Mouse (Mus musculus): ENCODE results near the gene Mum1. TPM values are rescaled to one million over a fixed set of nuclear protein-coding genes. Genes with fewer than 3 reads are reported as not detected.
"Not testable (repeated sequence)": the region's sequence is repeated elsewhere in the genome, so short reads cannot be mapped to it uniquely, and the experiment has no call there.

Gene Mum1
- polyA plus RNA-seq, 1 experiment from 2014 or later: 14.6 TPM

DNA sequence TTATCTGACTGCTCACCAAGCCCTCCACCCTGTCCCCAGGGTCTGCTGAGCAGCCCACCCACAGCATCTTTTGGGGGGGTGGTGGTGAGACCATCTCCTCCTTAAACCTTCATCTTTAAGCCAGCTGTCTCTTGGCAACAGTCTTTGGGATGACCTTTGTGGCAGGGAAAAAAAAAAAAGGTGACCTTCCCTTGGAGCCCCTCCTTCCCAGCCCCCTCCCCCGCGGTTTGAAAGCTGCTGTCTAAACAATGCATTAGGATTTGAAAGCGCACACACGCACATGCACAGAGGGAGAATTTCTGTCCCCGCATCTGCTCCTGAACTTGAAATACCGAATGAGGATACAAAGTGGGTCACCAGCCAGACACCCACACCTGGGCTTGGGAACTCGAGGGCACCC, 22.2 kb upstream of the Mum1 start:
- Histone ChIP-seq H3K27me3 (ENCODE audit: control insufficient read depth, insufficient read depth, low read depth, low read length) (peaks cover 4% of the 10 kb centered on the region; the same call in 1 of the 2 replicates), H3K4me2 (ENCODE audit: low read depth, low read length) (no peak overlapping the region), H3K27ac (ENCODE audit: low read length) (no peak overlapping the region), H3K36me3 (ENCODE audit: control insufficient read depth, insufficient read depth) (no peaks in the 10 kb centered on the region), H3K4me1 (ENCODE audit: control insufficient read depth, low read depth, low read length) (no peaks in the 10 kb centered on the region), H3K4me3 (ENCODE audit: low read depth, low read length) (no peak overlapping the region), H3K9ac (ENCODE audit: low read depth, low read length) (no peak overlapping the region), H3K9me3 (replicated peaks; ENCODE audit: control insufficient read depth, low read length) (no peaks in the 10 kb centered on the region)
- no peak for ATAC-seq (ENCODE audit: low read depth)
- 41% methylated on average over 7 of the region's 7 CpGs for WGBS (ENCODE audit: insufficient replicate concordance)

DNA sequence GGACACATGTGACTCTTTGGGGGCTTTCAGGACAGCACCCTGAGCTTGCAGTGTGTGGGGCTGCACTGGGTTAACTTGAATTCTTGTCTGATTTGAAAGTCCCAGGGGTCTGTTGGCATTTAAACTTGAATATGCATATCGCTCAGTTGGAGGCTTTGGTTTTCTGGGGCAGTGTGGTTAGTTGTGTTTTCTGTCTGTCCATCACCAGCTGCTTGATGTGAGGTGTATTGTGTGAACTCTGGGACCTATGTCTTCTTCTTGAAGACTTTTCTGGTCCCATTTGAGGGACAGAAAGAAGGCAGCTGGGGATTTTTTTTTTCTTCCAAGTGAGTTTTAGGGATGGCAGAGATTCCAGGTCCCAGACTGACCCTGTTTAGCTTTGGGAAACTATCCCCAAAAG, 19.0 kb upstream of the Mum1 start:
- H3K9ac ChIP-seq (ENCODE audit: low read depth, low read length): no peak overlapping the region
- H3K36me3 ChIP-seq (ENCODE audit: control insufficient read depth, insufficient read depth): no peaks in the 10 kb centered on the region
- no peak overlapping the region for H3K4me3 ChIP-seq (ENCODE audit: low read depth, low read length)
- peaks cover 5% of the 10 kb centered on the region; the same call in 1 of the 2 replicates for H3K27me3 ChIP-seq (ENCODE audit: control insufficient read depth, insufficient read depth, low read depth, low read length)
- no peaks in the 10 kb centered on the region for H3K4me1 ChIP-seq (ENCODE audit: control insufficient read depth, low read depth, low read length)
- ATAC-seq (ENCODE audit: low read depth): no peak
- no peak overlapping the region for H3K27ac ChIP-seq (ENCODE audit: low read length)
- 53% methylated on average over 1 of the region's 1 CpGs for WGBS (ENCODE audit: insufficient replicate concordance)
- H3K9me3 ChIP-seq (replicated peaks; ENCODE audit: control insufficient read depth, low read length): no peaks in the 10 kb centered on the region
- no peak overlapping the region for H3K4me2 ChIP-seq (ENCODE audit: low read depth, low read length)

GRCm38 (mm10) chr10:80207676-80208075, 18.6 kb upstream of the Mum1 start:
- H3K9me3 ChIP-seq (replicated peaks; ENCODE audit: control insufficient read depth, low read length): no peaks in the 10 kb centered on the region
- no peak overlapping the region for H3K4me3 ChIP-seq (ENCODE audit: low read depth, low read length)
- no peak for ATAC-seq (ENCODE audit: low read depth)
- H3K4me2 ChIP-seq (ENCODE audit: low read depth, low read length): no peak overlapping the region
- no peak overlapping the region for H3K9ac ChIP-seq (ENCODE audit: low read depth, low read length)
- H3K4me1 ChIP-seq (ENCODE audit: control insufficient read depth, low read depth, low read length): no peaks in the 10 kb centered on the region
- 71% methylated on average over 10 of the region's 10 CpGs for WGBS (ENCODE audit: insufficient replicate concordance)
- no peak overlapping the region for H3K27ac ChIP-seq (ENCODE audit: low read length)
- H3K36me3 ChIP-seq (ENCODE audit: control insufficient read depth, insufficient read depth): no peaks in the 10 kb centered on the region
- H3K27me3 ChIP-seq (ENCODE audit: control insufficient read depth, insufficient read depth, low read depth, low read length): peaks cover 5% of the 10 kb centered on the region; the same call in 1 of the 2 replicates

DNA sequence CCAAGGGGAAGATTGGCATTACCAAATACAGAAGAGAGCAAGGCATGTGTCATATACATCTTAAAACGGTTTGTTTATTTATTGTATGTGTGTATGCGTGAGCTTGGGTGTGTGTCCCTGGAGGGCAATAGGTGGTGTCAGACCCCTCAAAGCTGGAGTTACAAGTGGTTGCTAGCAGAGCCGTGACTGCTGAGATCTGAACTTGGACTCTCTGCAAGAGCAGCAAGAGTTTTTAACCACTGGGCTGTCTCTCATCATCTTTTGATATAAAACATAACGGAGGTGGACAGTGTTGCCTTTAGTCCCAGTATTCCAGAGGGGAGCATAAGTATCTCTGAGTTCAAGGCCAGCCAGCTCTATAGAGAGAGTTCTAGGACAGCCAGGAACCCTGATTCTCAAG, 18.0 kb upstream of the Mum1 start:
- no peak overlapping the region for H3K9ac ChIP-seq (ENCODE audit: low read depth, low read length)
- peaks cover 5% of the 10 kb centered on the region; the same call in 1 of the 2 replicates for H3K27me3 ChIP-seq (ENCODE audit: control insufficient read depth, insufficient read depth, low read depth, low read length)
- no peak overlapping the region for H3K27ac ChIP-seq (ENCODE audit: low read length)
- no peaks in the 10 kb centered on the region for H3K36me3 ChIP-seq (ENCODE audit: control insufficient read depth, insufficient read depth)
- no peaks in the 10 kb centered on the region for H3K4me1 ChIP-seq (ENCODE audit: control insufficient read depth, low read depth, low read length)
- no peaks in the 10 kb centered on the region for H3K9me3 ChIP-seq (replicated peaks; ENCODE audit: control insufficient read depth, low read length)
- H3K4me3 ChIP-seq (ENCODE audit: low read depth, low read length): no peak overlapping the region
- 70% methylated on average over 4 of the region's 4 CpGs for WGBS (ENCODE audit: insufficient replicate concordance)
- H3K4me2 ChIP-seq (ENCODE audit: low read depth, low read length): no peak overlapping the region
- no peak for ATAC-seq (ENCODE audit: low read depth)

- Histone ChIP-seq H3K9ac (ENCODE audit: low read depth, low read length) (no peak overlapping the region), H3K4me1 (ENCODE audit: control insufficient read depth, low read depth, low read length) (no peaks in the 10 kb centered on the region), H3K27me3 (ENCODE audit: control insufficient read depth, insufficient read depth, low read depth, low read length) (peaks cover 5% of the 10 kb centered on the region; the same call in 1 of the 2 replicates), H3K4me2 (ENCODE audit: low read depth, low read length) (no peak overlapping the region), H3K4me3 (ENCODE audit: low read depth, low read length) (no peak overlapping the region), H3K9me3 (replicated peaks; ENCODE audit: control insufficient read depth, low read length) (no peaks in the 10 kb centered on the region), H3K27ac (ENCODE audit: low read length) (no peak overlapping the region), H3K36me3 (ENCODE audit: control insufficient read depth, insufficient read depth) (no peaks in the 10 kb centered on the region)
- 41% methylated on average over 24 of the region's 24 CpGs for WGBS (ENCODE audit: insufficient replicate concordance)
- ATAC-seq (ENCODE audit: low read depth): no peak
Measured at GRCm38 (mm10) chr10:80208841-80209371, 17.3 kb upstream of the Mum1 start.

GRCm38 (mm10) chr10:80211547-80212103, 14.6 kb upstream of the Mum1 start:
- not testable (repeated sequence) for H3K4me3 ChIP-seq (ENCODE audit: low read depth, low read length); H3K9ac ChIP-seq (ENCODE audit: low read depth, low read length); H3K4me2 ChIP-seq (ENCODE audit: low read depth, low read length); H3K4me1 ChIP-seq (ENCODE audit: control insufficient read depth, low read depth, low read length); H3K9me3 ChIP-seq (replicated peaks; ENCODE audit: control insufficient read depth, low read length); H3K36me3 ChIP-seq (ENCODE audit: control insufficient read depth, insufficient read depth); H3K27ac ChIP-seq (ENCODE audit: low read length); H3K27me3 ChIP-seq (ENCODE audit: control insufficient read depth, insufficient read depth, low read depth, low read length); ATAC-seq (ENCODE audit: low read depth)
- 57% methylated on average over 7 of the region's 7 CpGs for WGBS (ENCODE audit: insufficient replicate concordance)

GRCm38 (mm10) chr10:80215048-80215772, 11.0 kb upstream of the Mum1 start:
- H3K36me3 ChIP-seq (ENCODE audit: control insufficient read depth, insufficient read depth): no peaks in the 10 kb centered on the region
- H3K9ac ChIP-seq (ENCODE audit: low read depth, low read length): no peak overlapping the region
- ATAC-seq (ENCODE audit: low read depth): no peak
- no peaks in the 10 kb centered on the region for H3K9me3 ChIP-seq (replicated peaks; ENCODE audit: control insufficient read depth, low read length)
- no peak overlapping the region for H3K27ac ChIP-seq (ENCODE audit: low read length)
- no peaks in the 10 kb centered on the region for H3K27me3 ChIP-seq (ENCODE audit: control insufficient read depth, insufficient read depth, low read depth, low read length)
- no peak overlapping the region for H3K4me3 ChIP-seq (ENCODE audit: low read depth, low read length)
- 23% methylated on average over 16 of the region's 16 CpGs for WGBS (ENCODE audit: insufficient replicate concordance)
- no peaks in the 10 kb centered on the region for H3K4me1 ChIP-seq (ENCODE audit: control insufficient read depth, low read depth, low read length)
- no peak overlapping the region for H3K4me2 ChIP-seq (ENCODE audit: low read depth, low read length)

DNA sequence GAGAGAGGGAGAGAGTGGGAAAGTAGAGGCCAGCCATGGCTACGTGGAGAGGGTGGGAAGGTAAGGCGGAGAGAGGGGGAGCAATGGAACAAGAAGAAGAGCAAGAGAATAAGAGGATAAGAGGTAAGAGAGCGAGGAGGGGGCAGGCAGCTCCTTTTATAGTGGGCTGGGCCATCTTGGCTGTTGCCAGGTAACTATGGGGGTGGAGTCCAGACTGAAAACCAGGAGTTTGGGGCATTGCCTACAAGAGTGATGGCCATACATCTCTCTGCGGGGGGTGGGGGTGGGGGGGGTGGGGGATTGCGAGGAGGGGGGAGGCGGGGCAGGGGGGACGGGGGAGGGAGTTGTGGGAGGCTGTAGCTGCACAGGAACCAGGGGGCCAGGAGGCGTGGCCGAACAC, 5.6 kb upstream of the Mum1 start:
- Histone ChIP-seq H3K27me3 (ENCODE audit: control insufficient read depth, insufficient read depth, low read depth, low read length) (no peaks in the 10 kb centered on the region; the same call in 1 of the 2 replicates), H3K4me1 (ENCODE audit: control insufficient read depth, low read depth, low read length) (peaks cover 2% of the 10 kb centered on the region), H3K36me3 (ENCODE audit: control insufficient read depth, insufficient read depth) (no peaks in the 10 kb centered on the region), H3K9me3 (replicated peaks; ENCODE audit: control insufficient read depth, low read length) (no peaks in the 10 kb centered on the region), H3K9ac (ENCODE audit: low read depth, low read length) (no peak overlapping the region), H3K27ac (ENCODE audit: low read length) (no peak overlapping the region), H3K4me3 (ENCODE audit: low read depth, low read length) (no peak overlapping the region), H3K4me2 (ENCODE audit: low read depth, low read length) (no peak overlapping the region)
- ATAC-seq (ENCODE audit: low read depth): no peak
- 50% methylated on average over 7 of the region's 9 CpGs for WGBS (ENCODE audit: insufficient replicate concordance)

- not testable (repeated sequence) for H3K9ac ChIP-seq (ENCODE audit: low read depth, low read length); H3K9me3 ChIP-seq (replicated peaks; ENCODE audit: control insufficient read depth, low read length); H3K36me3 ChIP-seq (ENCODE audit: control insufficient read depth, insufficient read depth); H3K4me2 ChIP-seq (ENCODE audit: low read depth, low read length); H3K27ac ChIP-seq (ENCODE audit: low read length); ATAC-seq (ENCODE audit: low read depth); H3K27me3 ChIP-seq (ENCODE audit: control insufficient read depth, insufficient read depth, low read depth, low read length); H3K4me3 ChIP-seq (ENCODE audit: low read depth, low read length)
- peaks cover 20% of the 10 kb centered on the region for H3K4me1 ChIP-seq (ENCODE audit: control insufficient read depth, low read depth, low read length)
- WGBS (ENCODE audit: insufficient replicate concordance): 17% methylated on average over 2 of the region's 2 CpGs
Measured at GRCm38 (mm10) chr10:80223137-80223536, 3.1 kb upstream of the Mum1 start.

Measured in liver, embryonic 16.5 days (tissue).